Mouse (Mus musculus) ES-CJ7 (cell line): ENCODE data around the gene Pdcd6ip.

Experiments
- DNase-seq: peaks from one replicate; pipeline ENCODE4 v3.0.0; 2011; ENCODE audit warnings: low read depth, low spot score

Pdcd6ip gene

DNA sequence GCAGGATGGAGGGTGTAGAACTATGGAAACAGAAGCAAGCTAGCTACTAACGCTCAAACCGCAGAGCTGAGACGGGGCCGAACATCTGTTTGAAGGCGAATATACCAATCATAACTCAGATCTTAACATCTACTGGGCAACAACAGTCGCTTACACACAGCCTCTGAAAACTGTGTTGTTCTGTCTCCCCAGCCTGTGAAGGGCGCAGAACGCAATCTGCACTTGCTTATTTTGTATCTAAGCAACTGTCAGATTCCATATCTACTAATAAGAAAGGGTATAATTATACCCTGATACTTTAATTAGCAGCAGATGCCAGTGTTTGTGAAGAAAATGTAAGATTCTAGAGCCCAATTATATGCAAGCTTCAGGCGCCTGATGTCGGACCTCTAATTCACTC lies 81.3 kb downstream of the Pdcd6ip start:
- no peak for DNase-seq

DNA sequence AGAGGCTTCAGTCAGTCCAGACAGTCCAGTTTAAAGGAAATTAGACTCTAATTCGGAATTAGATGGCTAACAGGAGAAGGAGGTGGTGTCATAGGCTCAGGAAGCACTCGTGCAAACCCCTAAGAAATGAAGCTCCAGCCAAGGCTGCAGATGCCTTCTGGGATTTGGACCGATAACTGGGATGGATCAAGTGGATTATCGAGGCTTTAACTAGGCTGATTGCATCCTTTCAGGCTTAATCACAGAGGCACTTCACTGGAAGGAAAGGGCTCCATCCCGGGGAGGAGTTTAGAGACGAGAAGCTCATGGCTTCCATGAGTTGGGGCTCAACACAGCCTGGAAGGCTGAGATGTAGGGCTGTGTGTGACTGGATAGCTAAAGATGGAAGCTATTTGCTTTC lies 84.0 kb downstream of the Pdcd6ip start:
- DNase-seq, result no peak

DNA sequence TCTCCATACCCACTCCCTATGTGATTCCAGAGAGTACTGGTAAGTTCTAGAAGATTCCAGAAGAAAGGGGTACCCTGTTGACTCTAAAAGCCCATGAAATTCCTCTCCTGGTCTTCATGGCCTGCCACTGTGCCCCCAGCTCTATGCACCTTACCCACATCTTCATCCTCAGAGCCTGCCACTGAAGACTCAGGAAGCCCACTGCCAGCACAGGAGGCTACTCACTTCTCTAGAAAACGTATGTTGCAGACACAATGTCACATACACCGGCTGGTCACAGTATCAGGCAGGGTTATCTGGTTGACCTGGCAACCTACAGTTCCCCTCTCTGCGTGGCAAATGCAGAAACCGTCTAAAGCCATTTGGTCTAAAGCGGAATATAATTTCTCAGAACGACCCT lies 91.0 kb downstream of the Pdcd6ip start:
- no peak for DNase-seq

DNA sequence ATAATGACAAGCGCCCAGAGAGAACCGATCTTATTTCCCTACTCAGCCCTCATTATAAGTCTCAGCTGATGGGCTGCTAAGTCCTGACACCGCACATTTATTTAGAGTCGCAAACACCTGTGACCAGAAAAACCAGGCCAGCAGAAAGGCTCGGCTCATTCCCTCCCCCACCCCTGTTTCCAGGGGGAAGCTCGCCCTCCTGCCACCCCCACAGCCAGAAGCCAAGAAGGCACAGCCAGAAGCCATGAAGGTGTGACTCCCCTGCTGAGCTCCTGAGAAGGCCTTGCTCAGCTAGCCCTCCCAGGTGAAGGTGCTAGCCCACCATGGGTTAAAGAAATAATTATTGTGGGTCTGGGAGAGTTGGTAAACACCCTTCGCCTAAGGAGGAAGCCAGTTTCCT lies 97.3 kb downstream of the Pdcd6ip start:
- no peak for DNase-seq

DNA sequence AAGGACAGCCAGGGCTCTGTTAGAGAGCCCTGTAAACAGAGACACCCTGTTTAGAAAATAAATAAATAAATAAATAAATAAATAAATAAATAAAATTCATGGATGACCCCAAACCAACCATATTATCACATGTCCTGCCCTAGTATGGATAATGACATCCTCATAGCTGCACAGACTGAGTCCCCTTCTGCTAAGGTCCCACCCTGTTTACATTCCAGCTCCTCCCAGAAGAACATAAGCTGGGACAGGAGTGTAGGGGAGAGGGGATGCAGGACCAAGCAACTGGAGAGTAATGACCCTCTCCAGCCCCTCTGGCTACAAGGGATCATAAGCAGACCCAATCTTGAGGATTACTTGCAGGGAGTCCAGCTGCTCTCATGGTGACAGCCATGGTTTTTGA lies 105.9 kb downstream of the Pdcd6ip start:
- DNase-seq, result no peak
